Mouse (Mus musculus) embryonic fibroblast, embryonic 13.5 days (primary cell): ENCODE results near the gene Vps13d. TPM values are rescaled to one million over a fixed set of nuclear protein-coding genes. Genes with fewer than 3 reads are reported as not detected.

Source experiments
- H3K27ac ChIP-seq: 2 replicates; pipeline ENCODE4 v1.5.1; 2012; ENCODE audit warnings: low read length, control low read depth, inconsistent platforms; ENCODE audit not compliant: insufficient read depth
- H3K4me1 ChIP-seq: 2 replicates; pipeline ENCODE4 v1.6.1; 2011; ENCODE audit warnings: low read length; ENCODE audit not compliant: control insufficient read depth, insufficient read depth
- H3K4me3 ChIP-seq: 2 replicates; pipeline ENCODE4 v1.5.1; 2011; ENCODE audit warnings: mild to moderate bottlenecking, control low read depth, low read length; ENCODE audit not compliant: insufficient read depth
- CTCF ChIP-seq: IDR thresholded peaks from 2 replicates; pipeline ENCODE4 v1.5.1; 2011; ENCODE audit warnings: mild to moderate bottlenecking, control low read depth, low read length, moderate library complexity, borderline replicate concordance; ENCODE audit not compliant: insufficient read depth
- POLR2A ChIP-seq: IDR thresholded peaks from 2 replicates; pipeline ENCODE4 v1.6.1; 2011; ENCODE audit warnings: low read depth, mild to moderate bottlenecking, control low read depth, low read length, moderate library complexity
- polyA plus RNA-seq: library from polyadenylated mRNA; stranded (reverse); fragments of >200 nt; gene quantifications from 2 replicates; pipeline ENCODE4 v1.2.4, GENCODE M21; 2011; ENCODE audit warnings: low read depth; ENCODE audit not compliant: missing spikeins, insufficient read length

Vps13d gene
- polyA plus RNA-seq, 1 experiment = 19.4 TPM

DNA sequence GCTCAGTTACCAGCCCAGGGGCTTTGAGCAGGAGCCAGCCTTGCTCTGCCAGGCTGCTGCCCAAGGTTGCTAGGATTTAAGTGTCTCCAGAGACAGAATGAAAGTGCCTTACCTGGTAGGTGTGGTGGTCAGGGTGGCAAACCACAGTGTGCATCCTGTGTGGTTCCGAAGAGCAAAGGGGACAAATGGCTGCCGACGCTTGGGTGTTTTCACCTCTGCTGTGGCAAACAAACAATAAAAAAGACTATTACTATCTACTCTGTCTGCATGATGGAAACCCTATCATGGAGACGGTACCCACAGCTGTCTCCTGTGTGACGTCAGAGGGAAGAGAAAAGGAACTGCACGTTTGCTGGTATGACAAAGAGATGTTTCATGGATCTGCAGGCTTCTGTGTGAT is 95.0 kb downstream of the Vps13d start:
- Histone ChIP-seq H3K27ac (no peak overlapping the region), H3K4me3 (no peak overlapping the region), H3K4me1 (no peaks in the 10 kb centered on the region)
- TF ChIP-seq CTCF (no peak), POLR2A (no peak)

- Histone ChIP-seq H3K4me3 (no peak overlapping the region), H3K4me1 (no peaks in the 10 kb centered on the region), H3K27ac (no peak overlapping the region)
- TF ChIP-seq POLR2A = no peak
- no peak for TF ChIP-seq CTCF
Observed at GRCm38 (mm10) chr4:145099344-145099743, 95.5 kb downstream of the Vps13d start.

DNA sequence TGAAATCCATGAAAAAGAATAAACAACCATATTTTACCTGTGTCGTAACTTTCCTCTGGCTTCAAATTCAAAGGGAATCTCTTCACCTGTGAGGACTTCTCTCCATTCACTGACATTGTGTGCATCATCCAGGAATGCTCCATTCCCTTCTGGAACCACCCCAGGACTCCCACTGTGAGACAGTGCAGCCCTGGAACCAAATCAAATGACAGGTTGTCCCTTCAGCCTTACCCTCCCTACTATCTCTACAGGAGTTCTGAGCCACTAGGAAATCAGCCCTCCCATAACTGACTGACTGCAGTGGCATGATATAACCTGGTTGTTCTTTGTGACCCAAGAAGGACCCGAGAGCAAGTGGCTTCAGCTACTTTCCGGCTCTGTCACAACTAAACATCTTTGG is 96.8 kb downstream of the Vps13d start:
- no peaks in the 10 kb centered on the region for H3K4me1 ChIP-seq
- no peak for TF ChIP-seq CTCF
- no peak overlapping the region for H3K27ac ChIP-seq
- no peak overlapping the region for H3K4me3 ChIP-seq

DNA sequence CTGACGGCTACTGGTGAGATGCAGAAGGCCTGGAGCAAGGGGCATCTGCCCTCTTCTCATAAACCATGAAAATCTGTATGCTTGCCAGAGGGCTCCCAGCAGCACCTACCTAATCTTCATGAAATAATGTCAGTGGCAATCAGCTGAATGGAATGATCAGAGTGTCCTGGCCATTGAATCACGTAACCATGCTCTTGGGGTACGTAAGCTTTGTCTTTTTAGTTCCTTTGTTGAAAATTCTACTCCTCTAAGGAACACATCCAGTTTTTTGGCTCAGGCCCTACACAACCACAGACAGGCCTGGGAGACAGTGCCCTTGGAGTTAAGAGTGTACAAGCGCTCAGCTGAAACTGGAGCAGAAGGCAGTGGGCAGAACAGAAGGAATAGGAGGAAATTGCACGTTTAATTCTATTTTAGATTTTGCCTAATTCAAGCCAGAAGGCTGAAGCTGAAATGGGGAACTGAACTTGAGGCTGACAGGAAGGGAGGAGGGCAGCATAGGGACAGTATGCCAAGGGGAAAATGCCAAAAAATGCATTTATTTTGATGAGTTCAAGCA is 98.2 kb downstream of the Vps13d start:
- TF ChIP-seq CTCF (no peak), POLR2A (no peak)

DNA sequence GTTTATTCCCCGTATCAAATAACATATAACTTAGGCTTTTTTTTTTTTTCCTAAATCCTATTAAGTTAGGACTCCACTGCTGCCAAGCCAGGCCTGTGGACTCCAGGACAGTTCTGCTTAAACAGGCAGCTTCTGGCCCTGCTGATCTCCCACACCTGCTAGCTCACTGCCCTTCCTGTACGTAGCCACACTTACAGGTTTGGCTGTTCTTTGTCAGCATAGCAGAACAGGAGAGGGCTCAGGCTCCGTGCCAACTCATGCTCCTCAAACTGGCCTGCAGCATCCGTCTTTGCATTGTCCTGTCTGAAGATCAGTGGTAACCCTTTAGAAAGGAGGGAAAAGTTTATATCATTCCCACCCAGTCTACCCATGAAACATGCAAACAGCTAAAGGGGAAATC is 108.3 kb downstream of the Vps13d start:
- TF ChIP-seq CTCF (no peak), POLR2A (no peak)
- no peaks in the 10 kb centered on the region for H3K4me1 ChIP-seq
- H3K27ac ChIP-seq = no peak overlapping the region
- no peak overlapping the region for H3K4me3 ChIP-seq

More for the DNA sequence above, 98.2 kb downstream of the Vps13d start:
- Histone ChIP-seq H3K27ac (0 out of 2 replicates have a peak overlapping the region, but pooled peaks have one; percentile 7), H3K4me3 (no peak overlapping the region), H3K4me1 (no peaks in the 10 kb centered on the region)

DNA sequence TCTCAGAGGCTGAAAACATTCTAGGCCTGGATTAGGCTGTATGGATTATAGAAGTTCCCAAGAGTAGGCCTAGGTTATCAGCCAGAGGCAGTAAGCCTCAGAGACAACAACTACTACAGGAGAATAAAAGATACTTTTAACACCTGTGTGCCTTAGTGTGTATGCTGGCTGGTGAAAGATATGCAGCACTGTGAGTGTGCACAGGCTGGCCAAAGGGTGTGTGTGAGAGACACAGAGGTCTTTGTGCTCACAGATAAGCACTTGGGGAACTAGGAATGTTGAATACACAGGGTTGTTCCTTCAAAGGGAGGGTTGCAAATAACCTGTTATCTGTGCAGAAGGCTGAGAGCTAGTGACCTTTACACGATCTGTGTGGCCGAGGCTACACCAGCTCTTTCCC is 115.5 kb downstream of the Vps13d start:
- no peak overlapping the region for H3K4me3 ChIP-seq
- H3K4me1 ChIP-seq = no peaks in the 10 kb centered on the region
- no peak overlapping the region for H3K27ac ChIP-seq
- TF ChIP-seq POLR2A (no peak), CTCF (no peak)

DNA sequence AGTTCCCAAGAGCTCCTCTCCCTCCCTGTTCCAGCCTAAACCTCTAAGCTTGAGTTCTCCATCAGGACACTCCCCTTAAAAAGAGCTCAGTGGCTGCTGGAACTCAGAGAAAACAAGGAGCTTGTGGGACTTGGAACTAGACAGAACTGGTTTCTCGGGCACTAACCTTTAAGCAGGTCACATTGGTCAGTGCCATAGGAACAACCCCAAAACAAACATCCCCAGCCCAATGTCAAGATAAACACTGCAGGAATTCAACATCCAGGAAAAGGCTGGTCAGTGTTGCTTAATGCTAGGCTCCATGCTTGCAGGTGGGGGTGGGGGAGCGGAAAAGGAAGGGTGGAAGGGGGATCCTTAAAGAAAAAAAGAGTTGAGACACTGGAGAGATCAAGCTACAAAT is 120.5 kb downstream of the Vps13d start:
- H3K27ac ChIP-seq = no peak overlapping the region
- no peak for TF ChIP-seq POLR2A
- TF ChIP-seq CTCF = no peak
- no peak overlapping the region for H3K4me3 ChIP-seq
- no peaks in the 10 kb centered on the region for H3K4me1 ChIP-seq

DNA sequence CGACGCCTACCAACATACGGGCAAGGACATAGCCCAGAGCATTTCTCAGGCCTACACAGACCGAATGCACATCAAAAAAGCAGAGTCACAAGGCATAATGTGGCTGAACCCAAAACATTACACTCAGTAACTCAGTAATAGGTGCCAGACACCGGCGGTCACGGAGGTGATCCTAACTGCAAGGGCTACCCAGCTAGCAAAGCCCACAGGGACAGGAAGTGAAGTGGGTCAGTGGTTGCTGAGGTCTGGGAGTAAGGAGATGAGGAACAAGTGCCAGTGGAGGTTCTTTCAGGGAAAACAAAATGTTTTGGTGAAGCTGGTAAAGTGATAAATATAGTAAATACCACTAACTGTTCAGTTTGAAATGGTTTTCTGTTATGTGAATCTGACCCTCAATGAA is 121.1 kb downstream of the Vps13d start:
- no peak overlapping the region for H3K27ac ChIP-seq
- no peak overlapping the region for H3K4me3 ChIP-seq
- no peak for TF ChIP-seq POLR2A
- TF ChIP-seq CTCF = no peak
- no peaks in the 10 kb centered on the region for H3K4me1 ChIP-seq

GRCm38 (mm10) chr4:145071942-145072341 is 122.9 kb downstream of the Vps13d start:
- Histone ChIP-seq H3K27ac (no peak overlapping the region), H3K4me1 (no peaks in the 10 kb centered on the region), H3K4me3 (no peak overlapping the region)
- TF ChIP-seq CTCF (no peak), POLR2A (no peak)

GRCm38 (mm10) chr4:145067019-145067680 is 127.7 kb downstream of the Vps13d start:
- H3K27ac ChIP-seq = no peak overlapping the region

More at GRCm38 (mm10) chr4:145067019-145067680, 127.7 kb downstream of the Vps13d start:
- H3K4me1 ChIP-seq = no peaks in the 10 kb centered on the region
- TF ChIP-seq POLR2A = no peak
- no peak for TF ChIP-seq CTCF
- H3K4me3 ChIP-seq = no peak overlapping the region
